Mouse (Mus musculus): Measurements from ENCODE around the gene Cd209e. TPM values are rescaled to one million over a fixed set of nuclear protein-coding genes. Genes with fewer than 3 reads are reported as not detected.

Gene Cd209e
- polyA plus RNA-seq (2014; fragmentation: Illumina TruSeq; extraction: RNeasy Lipid Tissue Mini Kit (QIAGEN cat#74804); ENCODE audit: low read depth, low replicate concordance) = not detected

DNA sequence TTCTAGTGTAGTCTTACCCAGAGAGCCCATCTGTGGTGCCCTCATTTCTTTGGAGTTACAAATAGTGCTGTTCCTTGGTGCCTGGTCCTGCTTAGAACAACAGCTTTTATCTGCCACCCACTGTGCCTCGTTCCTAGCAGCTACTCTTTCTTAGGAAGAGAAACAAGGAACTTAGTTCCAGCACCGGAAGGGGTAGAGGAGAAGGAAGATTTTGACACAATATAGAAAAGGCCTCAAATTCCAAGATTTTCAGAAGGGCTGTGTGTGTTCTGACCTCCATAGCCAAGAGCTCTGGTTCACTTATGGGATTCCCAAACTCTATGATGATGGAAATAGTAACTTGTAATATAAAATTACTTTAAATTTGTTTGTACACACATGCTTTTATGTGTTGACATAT is at the start of gene Cd209e:
Gene Cd209e, minus strand, starts transcription at position 101 of the 400 bp plus-strand sequence.

DNA sequence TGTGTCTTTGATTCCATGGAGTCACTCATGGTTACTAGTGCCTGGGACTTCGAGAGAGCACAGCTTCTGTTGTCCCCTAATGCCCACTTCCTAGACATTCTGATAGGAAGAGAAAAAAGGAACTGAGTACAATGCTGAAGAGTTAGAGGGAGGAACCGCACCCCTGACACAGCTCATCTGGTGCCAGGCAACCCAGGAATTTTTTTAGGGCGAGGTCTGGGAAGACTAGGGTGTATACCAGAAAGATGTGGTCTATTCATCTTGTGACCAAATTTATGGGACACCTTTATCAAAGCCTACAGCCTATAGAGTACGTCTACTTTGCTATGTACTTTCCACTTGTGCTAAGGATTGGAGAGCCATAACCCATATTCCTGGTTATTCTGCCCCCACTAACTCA is 24.3 kb upstream of the Cd209e start, which contains the start of gene Cd209d:
Gene Cd209d, minus strand, starts transcription at position 101 of the 400 bp plus-strand sequence.

Other genes starting within 250 kb of the Cd209e start
- 33.1 TPM for gene Xab2, start 233.0 kb downstream of the Cd209e start, polyA plus RNA-seq (2014; fragmentation: Illumina TruSeq; extraction: RNeasy Lipid Tissue Mini Kit (QIAGEN cat#74804); ENCODE audit: low read depth, low replicate concordance)
- gene Pet100, start 232.8 kb downstream of the Cd209e start, polyA plus RNA-seq (2014; fragmentation: Illumina TruSeq; extraction: RNeasy Lipid Tissue Mini Kit (QIAGEN cat#74804); ENCODE audit: low read depth, low replicate concordance) = 68.9 TPM
- not detected for gene Pcp2, start 228.8 kb downstream of the Cd209e start, polyA plus RNA-seq (2014; fragmentation: Illumina TruSeq; extraction: RNeasy Lipid Tissue Mini Kit (QIAGEN cat#74804); ENCODE audit: low read depth, low replicate concordance)
- gene Stxbp2, start 223.4 kb downstream of the Cd209e start, polyA plus RNA-seq (2014; fragmentation: Illumina TruSeq; extraction: RNeasy Lipid Tissue Mini Kit (QIAGEN cat#74804); ENCODE audit: low read depth, low replicate concordance) = 92.1 TPM
- 947 TPM for gene Retn, start 198.5 kb downstream of the Cd209e start, polyA plus RNA-seq (2014; fragmentation: Illumina TruSeq; extraction: RNeasy Lipid Tissue Mini Kit (QIAGEN cat#74804); ENCODE audit: low read depth, low replicate concordance)
- gene Mcemp1, start 188.6 kb downstream of the Cd209e start, polyA plus RNA-seq (2014; fragmentation: Illumina TruSeq; extraction: RNeasy Lipid Tissue Mini Kit (QIAGEN cat#74804); ENCODE audit: low read depth, low replicate concordance) = 0.68 TPM
- 100 TPM for gene Fcor, start 181.9 kb downstream of the Cd209e start, polyA plus RNA-seq (2014; fragmentation: Illumina TruSeq; extraction: RNeasy Lipid Tissue Mini Kit (QIAGEN cat#74804); ENCODE audit: low read depth, low replicate concordance)
- gene Trappc5, start 178.0 kb downstream of the Cd209e start, polyA plus RNA-seq (2014; fragmentation: Illumina TruSeq; extraction: RNeasy Lipid Tissue Mini Kit (QIAGEN cat#74804); ENCODE audit: low read depth, low replicate concordance) = 19.8 TPM
- gene Fcer2a, start 160.1 kb downstream of the Cd209e start, polyA plus RNA-seq (2014; fragmentation: Illumina TruSeq; extraction: RNeasy Lipid Tissue Mini Kit (QIAGEN cat#74804); ENCODE audit: low read depth, low replicate concordance) = 0.12 TPM
- 0.38 TPM for gene Clec4g, start 133.7 kb downstream of the Cd209e start, polyA plus RNA-seq (2014; fragmentation: Illumina TruSeq; extraction: RNeasy Lipid Tissue Mini Kit (QIAGEN cat#74804); ENCODE audit: low read depth, low replicate concordance)
- 10.0 TPM for gene Cd209a, start 105.3 kb downstream of the Cd209e start, polyA plus RNA-seq (2014; fragmentation: Illumina TruSeq; extraction: RNeasy Lipid Tissue Mini Kit (QIAGEN cat#74804); ENCODE audit: low read depth, low replicate concordance)
- 14.4 TPM for gene Cd209d, start 24.2 kb upstream of the Cd209e start, polyA plus RNA-seq (2014; fragmentation: Illumina TruSeq; extraction: RNeasy Lipid Tissue Mini Kit (QIAGEN cat#74804); ENCODE audit: low read depth, low replicate concordance)
- gene Cd209b, start 72.5 kb upstream of the Cd209e start, polyA plus RNA-seq (2014; fragmentation: Illumina TruSeq; extraction: RNeasy Lipid Tissue Mini Kit (QIAGEN cat#74804); ENCODE audit: low read depth, low replicate concordance) = 8.2 TPM
- 2.0 TPM for gene Cd209c, start 100.4 kb upstream of the Cd209e start, polyA plus RNA-seq (2014; fragmentation: Illumina TruSeq; extraction: RNeasy Lipid Tissue Mini Kit (QIAGEN cat#74804); ENCODE audit: low read depth, low replicate concordance)